Mouse (Mus musculus) lung, embryonic 14.5 days (tissue): ENCODE measurements around the gene Gbgt1. TPM values are rescaled to one million over a fixed set of nuclear protein-coding genes. Genes with fewer than 3 reads are reported as not detected.

Source experiments
- ATAC-seq: fragments of 200-750 bp; cut with Nextera tagmentation; 2 replicates; pipeline ENCODE4 v1.8.0; 2017; ENCODE audit warnings: mild to moderate bottlenecking, moderate TSS enrichment, moderate library complexity; ENCODE audit not compliant: insufficient read depth
- DNase-seq: peaks from one replicate; pipeline ENCODE4 v3.0.0-alpha.2; 2015
- H3K27ac ChIP-seq: fragments of 300-500 bp; sonication (generic); 2 replicates; pipeline ENCODE4 v1.5.1; 2014; ENCODE audit warnings: low read depth, mild to moderate bottlenecking, moderate library complexity
- H3K27me3 ChIP-seq: fragments of 300-500 bp; sonication (generic); 2 replicates; pipeline ENCODE4 v1.6.1; 2014; ENCODE audit warnings: low read length, control low read depth; ENCODE audit not compliant: insufficient read depth
- H3K36me3 ChIP-seq: fragments of 300-500 bp; sonication (generic); 2 replicates; pipeline ENCODE4 v1.6.1; 2014; ENCODE audit warnings: control low read depth; ENCODE audit not compliant: insufficient read depth
- H3K4me1 ChIP-seq: fragments of 300-500 bp; sonication (generic); 2 replicates; pipeline ENCODE4 v1.6.1; 2014; ENCODE audit warnings: antibody characterized with exemption, control low read depth; ENCODE audit not compliant: insufficient read depth
- H3K4me2 ChIP-seq: fragments of 300-500 bp; sonication (generic); 2 replicates; pipeline ENCODE4 v1.6.1; 2014; ENCODE audit warnings: mild to moderate bottlenecking
- H3K4me3 ChIP-seq: fragments of 300-500 bp; sonication (generic); 2 replicates; pipeline ENCODE4 v1.5.1; 2014; ENCODE audit warnings: low read depth, low read length
- H3K9ac ChIP-seq: fragments of 300-500 bp; sonication (generic); 2 replicates; pipeline ENCODE4 v1.6.1; 2014
- H3K9me3 ChIP-seq: fragments of 300-500 bp; sonication (generic); 2 replicates; pipeline ENCODE4 v1.6.1; 2016; ENCODE audit warnings: low read depth, low read length, control low read depth
- CTCF ChIP-seq: IDR thresholded peaks from 2 replicates; pipeline ENCODE4 v1.5.1; 2016; ENCODE audit warnings: antibody characterized with exemption, low read depth
- WGBS: fragments of 180-500 bp; shearing (Covaris S2); extraction: QIAGEN DNeasy Blood & Tissue Kit; methylation state at CpG from one replicate; pipeline ENCODE4 v1.1.7; 2014; 5-methylcytosine and 5-hydroxymethylcytosine counted together
- polyA plus RNA-seq: library from polyadenylated mRNA; unstranded; fragments of >200 nt; fragmentation: Nextera tagmentation; extraction: Ambion mirVana; gene quantifications from 2 replicates; pipeline ENCODE4 v1.2.1, GENCODE M21; 2014

The Gbgt1 gene
- polyA plus RNA-seq, 1 experiment from 2014 or later = 0.41 TPM

- ATAC-seq (peak; percentile 48), DNase-seq (peak; percentile 51)
- TF ChIP-seq CTCF = no peak
- H3K27ac ChIP-seq = peak overlapping the region; percentile 72
- peaks cover 6% of the 10 kb centered on the region; the same call in 1 of the 2 replicates for H3K4me1 ChIP-seq
- 4% methylated on average over 42 of the region's 47 CpGs for WGBS
- no peaks in the 10 kb centered on the region for H3K27me3 ChIP-seq
- H3K9ac ChIP-seq = peak overlapping the region; percentile 77
- H3K4me2 ChIP-seq = peak overlapping the region; percentile 98
- no peaks in the 10 kb centered on the region for H3K9me3 ChIP-seq
- H3K36me3 ChIP-seq = no peaks in the 10 kb centered on the region
- peak overlapping the region; percentile 70 for H3K4me3 ChIP-seq
Observed at GRCm38 (mm10) chr2:28513431-28514370, 17.0 kb downstream of the Gbgt1 start.

GRCm38 (mm10) chr2:28514489-28514888, 17.8 kb downstream of the Gbgt1 start:
- H3K4me1 ChIP-seq = peaks cover 6% of the 10 kb centered on the region; the same call in 1 of the 2 replicates
- H3K27ac ChIP-seq = no peak overlapping the region
- peak overlapping the region; percentile 77; the same call in 1 of the 2 replicates for H3K9ac ChIP-seq
- H3K27me3 ChIP-seq = no peaks in the 10 kb centered on the region
- no peaks in the 10 kb centered on the region for H3K36me3 ChIP-seq
- 12% methylated on average over 5 of the region's 5 CpGs for WGBS
- peak; percentile 95 for TF ChIP-seq CTCF
- H3K9me3 ChIP-seq = no peaks in the 10 kb centered on the region
- peak; percentile 93 for DNase-seq
- no peak; the same call in 1 of the 2 replicates for ATAC-seq
- peak overlapping the region; percentile 70 for H3K4me3 ChIP-seq
- H3K4me2 ChIP-seq = peak overlapping the region; percentile 98

GRCm38 (mm10) chr2:28517206-28517909, 20.7 kb downstream of the Gbgt1 start:
- H3K27ac ChIP-seq = no peak overlapping the region
- DNase-seq (peak; percentile 85), ATAC-seq (0 out of 2 replicates have a peak, but pooled peaks have one; percentile 7)
- no peak overlapping the region for H3K9ac ChIP-seq
- no peaks in the 10 kb centered on the region for H3K27me3 ChIP-seq
- no peak overlapping the region for H3K4me2 ChIP-seq
- no peak overlapping the region for H3K4me3 ChIP-seq
- TF ChIP-seq CTCF = peak; percentile 89
- H3K36me3 ChIP-seq = no peaks in the 10 kb centered on the region
- H3K4me1 ChIP-seq = peaks cover 6% of the 10 kb centered on the region; the same call in 1 of the 2 replicates
- 43% methylated on average over 5 of the region's 5 CpGs for WGBS
- H3K9me3 ChIP-seq = no peaks in the 10 kb centered on the region

GRCm38 (mm10) chr2:28518231-28518630, 21.5 kb downstream of the Gbgt1 start:
- no peak overlapping the region for H3K4me2 ChIP-seq
- no peaks in the 10 kb centered on the region for H3K27me3 ChIP-seq
- no peak for TF ChIP-seq CTCF
- H3K4me1 ChIP-seq = peaks cover 6% of the 10 kb centered on the region; the same call in 1 of the 2 replicates
- H3K4me3 ChIP-seq = no peak overlapping the region
- no peaks in the 10 kb centered on the region for H3K36me3 ChIP-seq
- WGBS = 35% methylated on average over 2 of the region's 2 CpGs
- no peak for ATAC-seq
- H3K9me3 ChIP-seq = no peaks in the 10 kb centered on the region
- H3K27ac ChIP-seq = no peak overlapping the region
- no peak overlapping the region for H3K9ac ChIP-seq
- DNase-seq = no peak

GRCm38 (mm10) chr2:28520581-28520980, 23.9 kb downstream of the Gbgt1 start:
- Histone ChIP-seq H3K4me2 (no peak overlapping the region), H3K4me1 (peaks cover 4% of the 10 kb centered on the region), H3K27ac (no peak overlapping the region), H3K9me3 (no peaks in the 10 kb centered on the region), H3K36me3 (no peaks in the 10 kb centered on the region), H3K9ac (no peak overlapping the region), H3K27me3 (no peaks in the 10 kb centered on the region), H3K4me3 (no peak overlapping the region)
- no peak for DNase-seq
- TF ChIP-seq CTCF = no peak
- WGBS = 80% methylated on average over 5 of the region's 5 CpGs
- ATAC-seq = no peak

GRCm38 (mm10) chr2:28521571-28522151, 25.0 kb downstream of the Gbgt1 start:
- ATAC-seq = no peak

More at GRCm38 (mm10) chr2:28521571-28522151, 25.0 kb downstream of the Gbgt1 start:
- peaks cover 15% of the 10 kb centered on the region for H3K4me1 ChIP-seq
- no peak for DNase-seq
- no peak overlapping the region for H3K4me3 ChIP-seq
- H3K27me3 ChIP-seq = no peaks in the 10 kb centered on the region
- no peak overlapping the region for H3K27ac ChIP-seq
- H3K36me3 ChIP-seq = no peaks in the 10 kb centered on the region
- TF ChIP-seq CTCF = no peak
- H3K9me3 ChIP-seq = no peaks in the 10 kb centered on the region
- 82% methylated on average over 6 of the region's 6 CpGs for WGBS
- no peak overlapping the region for H3K9ac ChIP-seq
- H3K4me2 ChIP-seq = no peak overlapping the region
